Mouse (Mus musculus) kidney, postnatal 14 days (tissue): ENCODE results near the gene Arhgap25.
"Not testable (repeated sequence)": the region's sequence is repeated elsewhere in the genome, so short reads cannot be mapped to it uniquely, and the experiment has no call there.

Source experiments
- DNase-seq: peaks from one replicate; pipeline ENCODE4 v3.0.0; 2022; ENCODE audit warnings: mixed read lengths

The Arhgap25 gene

GRCm38 (mm10) chr6:87535651-87536050 is 2.6 kb upstream of the Arhgap25 start:
- no peak for DNase-seq

GRCm38 (mm10) chr6:87534855-87535575 is 2.0 kb upstream of the Arhgap25 start:
- no peak for DNase-seq

DNA sequence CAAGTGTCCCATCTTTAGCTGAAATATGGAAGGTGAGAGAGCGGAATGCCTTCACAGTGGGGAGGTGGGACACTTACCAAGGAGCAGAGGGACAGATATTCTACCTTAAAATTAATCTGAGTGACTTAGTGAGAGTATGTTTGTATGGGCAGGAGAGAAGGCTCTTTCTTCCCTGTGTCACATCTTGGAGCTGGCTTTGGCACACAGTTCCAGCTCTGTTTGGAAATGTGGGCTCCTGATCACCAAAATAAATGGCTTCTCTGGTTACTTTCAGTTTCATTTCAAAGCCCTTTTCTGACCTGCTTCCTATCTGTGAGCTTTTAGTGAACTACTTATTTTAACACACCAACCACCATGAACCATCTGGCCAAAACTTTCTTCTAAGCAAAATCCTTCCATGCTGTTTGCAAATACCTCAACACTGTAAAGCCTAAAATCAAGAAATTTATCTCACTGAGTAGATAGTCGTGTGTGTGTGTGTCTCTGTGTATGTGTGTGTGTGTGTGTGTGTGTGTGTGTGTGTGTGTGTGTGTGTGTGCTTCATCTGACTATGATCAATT is 1.5 kb downstream of the Arhgap25 start:
- DNase-seq: no peak

DNA sequence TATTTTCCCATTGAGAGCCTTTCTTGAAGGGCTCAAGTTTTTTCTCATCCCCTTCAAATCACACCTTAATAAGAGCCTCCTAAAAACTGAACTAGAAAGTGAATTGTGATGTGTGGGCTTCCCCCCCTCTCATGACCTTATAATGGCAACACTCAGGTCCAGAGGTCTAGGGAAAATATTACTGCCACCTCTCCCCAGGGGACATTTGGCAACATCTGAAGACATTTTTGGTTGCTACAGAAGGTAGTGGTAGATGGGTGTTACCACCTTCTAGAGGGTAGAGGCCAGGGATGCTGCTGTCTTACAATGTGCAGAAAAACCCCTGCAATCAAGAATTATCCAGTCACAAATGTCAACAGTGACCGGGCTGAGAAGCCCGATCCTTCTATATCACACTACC is 2.7 kb downstream of the Arhgap25 start:
- DNase-seq: no peak

GRCm38 (mm10) chr6:87527846-87528557 is 5.1 kb downstream of the Arhgap25 start:
- DNase-seq: no peak

GRCm38 (mm10) chr6:87527366-87527765 is 5.7 kb downstream of the Arhgap25 start:
- no peak for DNase-seq

DNA sequence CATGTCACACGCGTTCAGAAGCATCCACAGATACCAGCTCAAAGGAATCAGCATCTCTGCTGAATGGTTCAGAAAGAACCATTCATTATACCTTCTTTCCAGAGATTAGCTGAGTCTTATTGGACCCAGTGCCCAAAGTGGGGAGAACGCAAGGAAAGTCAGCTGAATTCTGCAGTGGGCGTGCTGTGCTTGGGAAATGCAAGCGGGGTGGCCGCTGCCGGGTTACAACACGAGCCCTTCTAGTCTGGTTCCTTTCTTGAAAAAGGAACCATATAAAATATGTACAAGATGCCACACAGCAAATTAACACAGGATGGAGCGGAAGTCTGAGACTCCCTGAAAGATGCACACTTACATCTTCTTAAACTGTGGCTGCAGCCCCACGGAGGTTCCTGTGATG is 7.9 kb downstream of the Arhgap25 start:
- no peak for DNase-seq

GRCm38 (mm10) chr6:87524281-87524680 is 8.8 kb downstream of the Arhgap25 start:
- no peak for DNase-seq

GRCm38 (mm10) chr6:87523736-87524135 is 9.3 kb downstream of the Arhgap25 start:
- DNase-seq: no peak

GRCm38 (mm10) chr6:87523085-87523484 is 10.0 kb downstream of the Arhgap25 start:
- DNase-seq: no peak

GRCm38 (mm10) chr6:87522236-87522635 is 10.8 kb downstream of the Arhgap25 start:
- DNase-seq: peak; percentile 75

GRCm38 (mm10) chr6:87521705-87522104 is 11.4 kb downstream of the Arhgap25 start:
- DNase-seq: not testable (repeated sequence)

GRCm38 (mm10) chr6:87520572-87520971 is 12.5 kb downstream of the Arhgap25 start:
- peak; percentile 39 for DNase-seq

DNA sequence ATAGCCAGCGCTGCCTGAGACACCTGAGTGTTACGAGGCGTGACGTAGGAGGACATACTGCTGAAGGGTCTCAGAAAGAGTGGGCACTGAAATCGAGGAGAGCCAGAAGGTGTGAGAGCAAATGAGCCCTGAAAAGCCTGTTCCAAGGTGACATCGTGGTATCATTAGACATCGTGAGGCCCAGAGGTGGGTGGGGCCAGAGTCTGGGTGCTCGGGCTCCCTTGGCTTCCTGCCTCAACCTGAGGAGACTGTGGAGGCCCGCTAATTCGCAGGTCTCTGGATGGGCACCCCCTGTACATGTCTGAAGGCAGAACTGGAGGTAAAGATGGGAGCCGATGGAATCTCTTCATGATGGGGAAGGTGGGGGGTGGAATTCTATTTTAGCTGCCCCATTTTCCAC is 13.2 kb downstream of the Arhgap25 start:
- no peak for DNase-seq

DNA sequence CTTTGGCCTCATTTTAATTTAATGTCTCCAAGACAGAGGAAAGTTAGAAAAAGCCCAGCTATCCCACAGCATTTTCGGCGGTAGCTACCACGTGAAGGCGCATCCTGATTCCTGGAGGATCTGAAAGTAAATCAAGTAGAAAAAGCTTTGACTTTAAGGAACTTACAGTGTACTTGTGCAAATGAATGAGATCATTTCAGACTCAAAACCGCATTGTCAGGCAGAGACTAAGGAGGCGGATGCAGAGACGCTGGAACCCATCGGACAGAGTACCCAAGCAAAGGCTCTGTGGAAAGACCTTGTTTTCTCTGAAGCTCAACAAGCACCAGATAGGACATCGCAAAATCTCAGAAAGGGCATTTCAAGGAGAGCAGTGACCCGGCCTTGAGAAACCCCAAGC is 14.4 kb downstream of the Arhgap25 start:
- DNase-seq: no peak

DNA sequence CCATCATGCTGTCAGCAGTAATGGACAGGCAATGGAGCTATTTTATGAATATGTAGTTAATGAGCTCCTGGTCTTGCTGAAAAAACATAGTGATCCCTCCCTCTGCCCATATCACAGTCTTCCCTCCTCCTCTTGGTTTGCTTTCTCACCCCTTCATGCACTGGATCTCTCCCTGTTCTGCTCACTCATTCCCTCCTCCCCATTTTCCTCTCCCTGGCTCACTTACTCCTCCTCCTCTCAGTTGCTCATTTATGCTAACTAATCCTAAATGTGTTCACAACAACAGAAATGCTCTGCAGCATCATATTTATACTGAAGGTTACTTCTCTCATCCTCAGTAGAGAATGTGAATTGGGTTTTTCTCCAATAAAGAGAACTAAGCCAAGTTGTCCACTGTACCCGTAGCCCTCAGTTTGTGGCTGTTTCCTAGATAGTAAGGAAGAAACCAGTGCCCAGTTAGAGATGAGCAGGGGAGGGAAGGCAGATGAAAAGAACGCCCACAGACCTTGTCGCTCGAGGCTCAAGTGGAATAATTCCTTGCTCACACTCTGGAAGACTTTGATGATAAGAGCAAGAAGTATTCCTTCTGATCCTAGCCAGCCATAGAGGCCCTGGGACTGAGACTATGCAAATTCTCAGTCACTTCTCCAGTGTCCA is 15.2 kb downstream of the Arhgap25 start:
- DNase-seq: no peak

DNA sequence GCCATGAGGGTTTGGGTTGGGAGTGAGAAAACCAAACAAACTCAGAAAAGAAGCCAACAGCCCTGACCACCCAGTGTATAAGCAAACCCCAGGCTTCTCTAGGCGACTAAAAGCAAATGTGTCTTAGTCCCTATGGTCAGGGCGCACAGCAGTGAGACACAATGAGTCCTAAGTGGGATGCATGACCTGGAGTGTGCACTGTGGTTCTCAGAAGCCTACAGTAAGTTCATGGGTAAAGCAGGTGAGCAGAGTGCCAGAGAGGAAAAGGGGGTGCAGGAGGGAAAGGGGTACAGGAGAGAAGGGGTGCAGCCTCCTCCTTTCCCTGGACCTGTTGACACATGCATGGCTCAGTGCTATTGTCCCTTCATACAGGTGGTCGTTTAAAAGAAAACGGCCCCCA is 18.7 kb downstream of the Arhgap25 start:
- DNase-seq: no peak

- DNase-seq: peak; percentile 80
These were observed 19.9 kb downstream of the Arhgap25 start for GRCm38 (mm10) chr6:87513046-87513767.

DNA sequence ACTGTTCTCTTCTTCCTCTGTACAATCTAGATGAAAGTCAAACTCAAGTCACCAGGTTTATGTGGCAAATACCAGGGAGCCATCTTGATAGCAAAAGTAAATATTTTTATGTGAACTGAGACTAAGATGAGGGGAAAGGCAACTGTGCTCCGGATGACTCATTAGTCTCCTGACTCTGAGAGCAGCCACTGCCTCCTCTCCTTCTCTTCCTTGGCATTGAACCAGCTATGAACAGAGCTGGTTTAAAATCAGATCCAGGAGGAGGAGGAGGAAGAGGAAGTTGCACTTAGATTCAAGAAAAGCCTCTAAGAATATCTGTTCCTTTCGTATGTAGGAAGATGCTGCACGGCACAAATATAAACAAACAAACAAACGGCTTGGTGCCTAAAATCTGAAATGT is 22.1 kb downstream of the Arhgap25 start:
- no peak for DNase-seq

GRCm38 (mm10) chr6:87509806-87510205 is 23.3 kb downstream of the Arhgap25 start:
- DNase-seq: no peak

- no peak for DNase-seq
These were observed 28.2 kb downstream of the Arhgap25 start for GRCm38 (mm10) chr6:87504875-87505274.

DNA sequence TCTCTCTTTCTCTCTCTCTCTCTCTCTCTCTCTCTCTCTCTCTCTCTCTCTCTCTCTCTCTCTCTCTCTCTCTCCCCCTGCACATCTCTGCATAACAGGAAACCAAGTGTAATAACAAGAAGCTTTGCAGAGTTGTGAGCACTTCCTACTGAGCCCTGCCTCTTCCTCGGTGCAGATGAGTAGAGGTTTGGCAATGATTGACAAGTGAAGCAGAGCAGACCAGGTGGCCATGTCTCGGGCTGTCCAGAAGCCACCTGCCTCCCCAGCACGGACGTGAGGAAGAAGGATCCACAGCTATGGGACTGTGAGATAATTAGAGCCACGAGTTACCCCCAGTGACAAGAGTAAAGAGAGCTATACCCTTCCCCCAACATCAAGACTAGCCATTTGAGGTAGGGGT is 29.1 kb downstream of the Arhgap25 start:
- no peak for DNase-seq

GRCm38 (mm10) chr6:87503536-87503935 is 29.5 kb downstream of the Arhgap25 start:
- DNase-seq: no peak
